25 mouse cellular contexts compared by ENCODE assay signal in genomic region chr6:91288961-91289360, GRCm38 (mm10).
"Had no signal": no experiment of that assay in that cellular context is flagged by ENCODE, and none has a peak within 500 bp of the region (broad histone marks: within the 10 kb centered on the region; RNA-seq: fewer than 3 reads in every experiment).

No protein-coding gene starts in this region.

- H3K27ac ChIP-seq: heart, adult 2 months; hindbrain, embryonic 12.5 days; hindbrain, embryonic 14.5 days; intestine, embryonic 15.5 days; layer of hippocampus, adult 2 months; left cerebral cortex, adult 2 months; limb, embryonic 10.5 days; limb, embryonic 12.5 days; liver, embryonic 13.5 days; liver, embryonic 15.5 days had no signal

- H3K9ac ChIP-seq: heart, embryonic 12.5 days; hindbrain, embryonic 12.5 days; hindbrain, embryonic 14.5 days; intestine, embryonic 15.5 days; limb, embryonic 12.5 days; liver, embryonic 13.5 days; liver, embryonic 15.5 days had no signal

- H3K9me3 ChIP-seq: heart, embryonic 12.5 days; hindbrain, embryonic 10.5 days; hindbrain, embryonic 12.5 days; intestine, embryonic 15.5 days; limb, embryonic 10.5 days; limb, embryonic 12.5 days; liver, embryonic 13.5 days; liver, embryonic 15.5 days had no signal

- H3K4me1 ChIP-seq: liver, embryonic 15.5 days had no signal

- DNase-seq: gastrocnemius, postnatal 25 days; heart, adult 2 months; heart, postnatal 10 days; heart, postnatal 4 days; kidney, adult 18-20 months; kidney, adult 8-10 months; kidney, postnatal 10 days; kidney, postnatal 25 days; kidney, postnatal 4 days; liver; liver, embryonic 13.5 days had no signal

- H3K4me2 ChIP-seq: heart, embryonic 12.5 days; hindbrain, embryonic 12.5 days; hindbrain, embryonic 14.5 days; intestine, embryonic 15.5 days; limb, embryonic 12.5 days; liver, embryonic 11.5 days; liver, embryonic 13.5 days; liver, embryonic 15.5 days had no signal

- H3K36me3 ChIP-seq: heart, embryonic 12.5 days; hindbrain, embryonic 10.5 days; hindbrain, embryonic 12.5 days; intestine, embryonic 15.5 days; limb, embryonic 10.5 days; limb, embryonic 12.5 days; liver, embryonic 13.5 days; liver, embryonic 15.5 days had no signal

- ATAC-seq: hindbrain, embryonic 16.5 days; inflammation-experienced regulatory T-cells, adult 6 months; intestine, embryonic 15.5 days; intestine, postnatal 0 days had no signal

- H3K4me3 ChIP-seq: heart, adult 2 months; heart, embryonic 12.5 days; hindbrain, embryonic 10.5 days; hindbrain, embryonic 12.5 days; intestine, embryonic 15.5 days; layer of hippocampus, adult 2 months; left cerebral cortex, adult 2 months; limb, embryonic 10.5 days; limb, embryonic 12.5 days; liver, embryonic 13.5 days; liver, embryonic 15.5 days had no signal
